Mouse (Mus musculus) liver, postnatal 0 days (tissue): ENCODE measurements around the gene Hnrnpa0. TPM values are rescaled to one million over a fixed set of nuclear protein-coding genes. Genes with fewer than 3 reads are reported as not detected.

Experiments
- ATAC-seq: fragments of 200-750 bp; cut with Nextera tagmentation; 2 replicates; pipeline ENCODE4 v1.8.0; 2017; ENCODE audit warnings: mild to moderate bottlenecking, moderate library complexity
- DNase-seq: peaks from one replicate; pipeline ENCODE4 v3.0.0-alpha.2; 2016
- H3K27ac ChIP-seq: fragments of 300-500 bp; sonication (generic); 2 replicates; pipeline ENCODE4 v1.5.1; 2014; ENCODE audit warnings: antibody characterized with exemption, moderate library complexity, mild to moderate bottlenecking, low read depth
- H3K27me3 ChIP-seq: fragments of 300-500 bp; sonication (generic); 2 replicates; pipeline ENCODE4 v1.6.1; 2014; ENCODE audit warnings: low read length, control low read depth, mixed read lengths; ENCODE audit not compliant: insufficient read depth
- H3K36me3 ChIP-seq: fragments of 300-500 bp; sonication (generic); replicated peaks from 2 replicates; pipeline ENCODE4 v1.6.1; 2014; ENCODE audit warnings: mild to moderate bottlenecking, control low read depth, low read length, moderate library complexity, mixed read lengths; ENCODE audit not compliant: insufficient read depth
- H3K4me1 ChIP-seq: fragments of 300-500 bp; sonication (generic); 2 replicates; pipeline ENCODE4 v1.6.1; 2014; ENCODE audit warnings: antibody characterized with exemption, mild to moderate bottlenecking, control low read depth; ENCODE audit not compliant: insufficient read depth
- H3K4me2 ChIP-seq: fragments of 300-500 bp; sonication (generic); 2 replicates; pipeline ENCODE4 v1.6.1; 2014; ENCODE audit warnings: low read depth, mild to moderate bottlenecking, low read length, moderate library complexity, mixed read lengths
- H3K4me3 ChIP-seq: fragments of 300-500 bp; sonication (generic); 2 replicates; pipeline ENCODE4 v1.5.1; 2014; ENCODE audit warnings: low read depth, low read length
- H3K9ac ChIP-seq: fragments of 300-500 bp; sonication (generic); replicated peaks from 2 replicates; pipeline ENCODE4 v1.6.1; 2014; ENCODE audit warnings: mild to moderate bottlenecking, moderate library complexity
- H3K9me3 ChIP-seq: fragments of 300-500 bp; sonication (generic); 2 replicates; pipeline ENCODE4 v1.6.1; 2016; ENCODE audit warnings: mild to moderate bottlenecking, control low read depth, low read length, mixed read lengths
- CTCF ChIP-seq: sonication (generic); IDR thresholded peaks from 2 replicates; pipeline ENCODE4 v1.5.1; 2016; ENCODE audit warnings: antibody characterized with exemption, low read depth
- EP300 ChIP-seq: IDR thresholded peaks from 2 replicates; pipeline ENCODE4 v1.6.1; 2016; ENCODE audit warnings: antibody characterized with exemption, low read depth, mild to moderate bottlenecking
- WGBS: fragments of 180-500 bp; shearing (Covaris S2); extraction: QIAGEN DNeasy Blood & Tissue Kit; methylation state at CpG from one replicate; pipeline ENCODE4 v1.1.7; 2014; ENCODE audit not compliant: insufficient replicate concordance; 5-methylcytosine and 5-hydroxymethylcytosine counted together
- polyA plus RNA-seq: library from polyadenylated mRNA; unstranded; fragments of >200 nt; fragmentation: Nextera tagmentation; extraction: Ambion mirVana; gene quantifications from 2 replicates; pipeline ENCODE4 v1.2.1, GENCODE M21; 2015

Gene Hnrnpa0
- polyA plus RNA-seq, 1 experiment from 2014 or later = 11.0 TPM

DNA sequence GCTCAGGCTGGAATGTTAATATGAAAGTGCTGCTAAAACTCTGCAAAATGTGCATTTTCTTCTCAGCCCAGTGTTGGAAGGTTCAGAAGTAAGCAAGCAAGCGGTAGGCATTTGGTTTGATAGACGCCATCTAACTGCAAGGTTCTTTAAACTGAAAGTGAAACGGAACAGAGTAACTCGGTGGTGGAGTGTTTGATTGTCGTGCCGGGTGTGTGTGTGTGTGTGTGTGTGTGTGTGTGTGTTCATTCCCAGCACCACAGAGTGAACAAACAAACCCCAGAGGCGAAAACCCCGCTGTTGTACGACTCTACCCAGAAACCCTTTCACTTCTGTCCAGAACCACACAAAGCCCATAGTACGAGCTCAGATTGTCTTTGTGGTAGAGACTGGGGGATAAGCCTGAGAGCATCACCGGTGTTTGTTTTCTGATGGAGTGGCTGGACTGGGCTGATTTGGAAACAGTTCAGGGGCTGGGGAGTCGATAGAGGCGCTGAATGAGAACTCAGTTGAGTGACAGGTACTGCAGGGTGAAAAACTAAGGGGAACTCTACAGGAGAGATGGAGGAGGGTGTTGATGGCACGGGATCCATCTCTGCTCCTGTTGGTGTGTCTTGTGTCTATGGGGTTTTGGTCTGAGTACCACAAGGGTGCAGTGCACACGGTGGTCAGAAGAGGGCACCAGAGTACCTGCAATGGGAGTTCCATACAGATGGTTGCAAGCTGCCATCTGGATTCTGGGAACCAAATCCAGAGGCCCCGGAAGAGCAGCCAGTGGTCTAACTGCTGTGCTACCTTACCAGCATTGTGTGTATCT lies 29.9 kb upstream of the Hnrnpa0 start:
- H3K27me3 ChIP-seq = no peaks in the 10 kb centered on the region
- peak overlapping the region; percentile 73 for H3K9ac ChIP-seq
- DNase-seq (peak; percentile 94), ATAC-seq (peak; percentile 82)
- peaks cover 25% of the 10 kb centered on the region for H3K36me3 ChIP-seq
- H3K4me1 ChIP-seq = peaks cover 6% of the 10 kb centered on the region; the same call in 1 of the 2 replicates
- peak overlapping the region; percentile 89 for H3K27ac ChIP-seq
- 3% methylated on average over 16 of the region's 16 CpGs for WGBS
- TF ChIP-seq EP300 (no peak), CTCF (peak; percentile 98)
- peak overlapping the region; percentile 96 for H3K4me2 ChIP-seq
- H3K4me3 ChIP-seq = peak overlapping the region; percentile 85
- H3K9me3 ChIP-seq = no peaks in the 10 kb centered on the region

DNA sequence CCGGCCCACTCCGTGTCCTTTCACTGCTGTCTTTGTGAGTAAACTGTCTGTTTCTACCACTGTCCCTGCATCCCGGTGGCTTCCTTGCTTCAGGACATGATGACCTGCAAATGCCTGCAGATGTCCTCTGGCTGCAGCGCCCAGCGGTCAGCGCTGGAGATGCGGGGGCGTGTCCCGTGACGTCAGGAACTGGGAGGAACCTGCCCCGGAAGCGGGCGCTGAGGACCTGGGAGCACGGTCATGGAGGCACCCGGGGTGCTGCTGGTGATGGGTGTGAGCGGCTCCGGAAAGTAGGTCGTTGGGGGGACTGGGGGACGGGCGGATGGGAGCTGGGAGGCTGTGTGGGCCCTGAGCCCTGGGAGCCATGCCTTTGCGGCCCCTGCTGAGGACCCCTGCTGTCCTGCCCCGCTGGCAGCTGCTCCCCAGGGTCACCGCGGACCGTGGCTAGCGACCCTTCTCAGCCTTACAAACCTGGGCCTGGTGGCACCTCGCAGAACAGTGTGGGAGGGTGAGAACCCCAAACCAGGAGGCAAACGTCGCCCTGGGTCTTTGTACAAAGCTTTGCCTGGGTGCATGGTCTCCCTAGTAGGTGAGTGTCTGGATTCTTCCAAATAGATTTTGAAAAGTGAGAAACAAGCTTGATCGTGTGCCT lies 29.2 kb upstream of the Hnrnpa0 start, which contains the start of gene Idnk:
Idnk (plus strand) TSS at position 203 of the 652 bp plus-strand sequence.
- under 1% methylated on average over 30 of the region's 30 CpGs for WGBS
- peak; percentile 88 for ATAC-seq

DNA sequence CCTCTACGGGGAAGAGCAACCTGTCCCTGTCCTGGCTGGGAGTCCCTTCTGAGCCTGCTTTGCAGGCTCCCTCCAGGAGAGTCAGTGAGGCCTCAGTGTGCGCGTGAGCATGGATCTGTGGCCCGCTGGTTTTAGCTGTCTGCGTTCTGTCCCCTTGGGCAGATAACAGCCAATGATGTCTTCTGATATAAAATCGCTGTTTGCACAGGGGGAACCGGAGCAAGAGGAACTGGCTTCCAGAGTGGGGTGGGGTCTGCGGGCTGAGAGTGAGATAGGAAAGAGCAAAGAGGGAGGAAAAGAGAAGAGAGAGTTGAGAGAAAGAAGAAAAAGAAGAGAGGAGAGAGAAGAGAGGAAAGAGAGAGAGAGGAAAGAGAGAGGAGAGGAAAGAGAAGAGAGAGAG lies 28.7 kb upstream of the Hnrnpa0 start:
- TF ChIP-seq EP300 = no peak
- no peak for TF ChIP-seq CTCF
- H3K9me3 ChIP-seq = no peaks in the 10 kb centered on the region
- H3K9ac ChIP-seq = peak overlapping the region; percentile 73
- no peaks in the 10 kb centered on the region for H3K27me3 ChIP-seq
- no peak for DNase-seq
- ATAC-seq = no peak
- H3K36me3 ChIP-seq = peaks cover 20% of the 10 kb centered on the region
- WGBS = 16% methylated on average over 8 of the region's 8 CpGs
- peaks cover 6% of the 10 kb centered on the region; the same call in 1 of the 2 replicates for H3K4me1 ChIP-seq
- H3K27ac ChIP-seq = no peak overlapping the region
- peak overlapping the region; percentile 96 for H3K4me2 ChIP-seq
- H3K4me3 ChIP-seq = peak overlapping the region; percentile 85

More for the DNA sequence above, 29.2 kb upstream of the Hnrnpa0 start, which contains the start of gene Idnk:
- peak within 1 kb of the TSS; percentile 73 for H3K9ac ChIP-seq
- no peak for TF ChIP-seq EP300
- peak; percentile 52 for TF ChIP-seq CTCF
- peak within 1 kb of the TSS; percentile 96 for H3K4me2 ChIP-seq
- peaks cover 22% of the 10 kb centered on the region for H3K36me3 ChIP-seq
- H3K27me3 ChIP-seq = no peaks in the 10 kb centered on the region
- peak; percentile 94 for DNase-seq
- H3K27ac ChIP-seq = peak within 1 kb of the TSS; percentile 89
- H3K9me3 ChIP-seq = no peaks in the 10 kb centered on the region
- peaks cover 6% of the 10 kb centered on the region; the same call in 1 of the 2 replicates for H3K4me1 ChIP-seq
- peak within 1 kb of the TSS; percentile 85 for H3K4me3 ChIP-seq

DNA sequence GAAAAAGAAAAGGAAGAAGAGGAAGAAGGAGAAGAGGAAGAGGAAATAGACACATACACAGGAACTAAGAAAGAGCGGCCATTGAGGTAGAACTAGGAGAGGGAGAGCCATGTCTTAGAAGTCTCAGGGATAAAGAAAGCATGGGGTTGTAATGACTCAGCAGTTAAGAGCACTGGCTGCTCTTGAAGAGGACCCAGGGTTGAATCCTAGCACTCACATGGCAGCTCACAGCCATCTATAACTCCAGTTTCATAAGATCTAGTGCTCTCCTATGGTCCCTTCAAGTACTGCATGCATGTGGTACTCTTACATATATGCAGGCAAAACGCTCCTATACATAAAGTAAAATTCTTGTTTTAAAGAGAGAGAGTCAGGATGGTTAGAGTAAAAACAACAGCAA lies 27.7 kb upstream of the Hnrnpa0 start:
- WGBS = 84% methylated on average over 2 of the region's 2 CpGs
- H3K27me3 ChIP-seq = no peaks in the 10 kb centered on the region
- no peak overlapping the region for H3K27ac ChIP-seq
- no peak for TF ChIP-seq CTCF
- no peak for TF ChIP-seq EP300
- no peak overlapping the region for H3K4me2 ChIP-seq
- no peaks in the 10 kb centered on the region for H3K9me3 ChIP-seq
- ATAC-seq (no peak), DNase-seq (no peak)
- H3K4me3 ChIP-seq = no peak overlapping the region
- no peak overlapping the region for H3K9ac ChIP-seq
- peaks cover 6% of the 10 kb centered on the region; the same call in 1 of the 2 replicates for H3K4me1 ChIP-seq
- H3K36me3 ChIP-seq = peaks cover 13% of the 10 kb centered on the region; the same call in 1 of the 2 replicates

DNA sequence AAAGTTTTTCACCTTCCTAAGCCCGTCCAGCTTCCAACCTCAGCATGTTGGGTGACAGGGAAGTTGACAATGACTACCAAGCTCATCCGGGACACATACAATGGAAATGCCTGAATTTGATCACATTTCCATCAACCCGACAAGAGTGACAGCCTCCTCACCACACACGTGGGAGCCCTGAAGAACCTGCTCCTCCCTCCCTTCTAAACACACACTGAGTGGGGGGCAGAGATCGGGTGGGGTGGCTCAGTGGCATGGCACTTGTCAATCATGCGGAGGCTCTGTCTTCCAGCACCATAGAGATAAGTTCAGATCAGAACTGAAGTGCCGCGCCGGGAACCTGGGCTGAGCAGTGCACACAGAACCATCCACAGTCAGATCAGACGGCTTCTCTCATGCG lies 22.1 kb upstream of the Hnrnpa0 start:
- no peak for ATAC-seq

DNA sequence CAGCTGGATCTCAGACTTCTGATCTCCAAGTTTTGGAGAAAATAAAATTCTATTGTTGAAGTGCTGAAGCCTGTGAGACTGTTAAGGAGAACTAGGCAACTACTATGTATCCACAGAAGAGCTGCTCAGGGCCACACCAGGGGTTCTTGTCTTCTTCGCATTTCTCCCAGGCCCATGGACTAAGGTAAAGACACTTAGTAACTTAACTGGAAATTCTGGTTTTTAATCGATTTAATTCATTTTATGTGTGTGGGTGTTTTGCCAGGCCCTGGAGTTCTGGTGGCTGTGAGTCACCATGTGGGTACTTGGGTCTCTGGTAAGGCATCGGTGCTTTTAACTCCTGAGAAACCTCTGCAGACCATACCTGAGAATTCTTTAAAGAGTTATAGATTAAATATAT lies 21.3 kb upstream of the Hnrnpa0 start:
- Histone ChIP-seq H3K27ac (no peak overlapping the region), H3K4me2 (no peak overlapping the region), H3K36me3 (no peaks in the 10 kb centered on the region), H3K9me3 (no peaks in the 10 kb centered on the region), H3K9ac (no peak overlapping the region), H3K4me3 (no peak overlapping the region), H3K27me3 (no peaks in the 10 kb centered on the region), H3K4me1 (peaks cover 7% of the 10 kb centered on the region)
- TF ChIP-seq CTCF (no peak), EP300 (no peak)
- ATAC-seq (no peak), DNase-seq (no peak)
- WGBS = 73% methylated on average over 3 of the region's 3 CpGs

More for the DNA sequence above, 22.1 kb upstream of the Hnrnpa0 start:
- Histone ChIP-seq H3K27me3 (no peaks in the 10 kb centered on the region), H3K9me3 (no peaks in the 10 kb centered on the region), H3K27ac (no peak overlapping the region), H3K36me3 (no peaks in the 10 kb centered on the region), H3K9ac (no peak overlapping the region), H3K4me2 (no peak overlapping the region), H3K4me1 (peaks cover 7% of the 10 kb centered on the region), H3K4me3 (no peak overlapping the region)
- 73% methylated on average over 11 of the region's 11 CpGs for WGBS
- TF ChIP-seq CTCF (no peak), EP300 (no peak)
- no peak for DNase-seq
